Mouse (Mus musculus) kidney, postnatal 14 days (tissue): ENCODE measurements around the gene Kctd12.

ENCODE experiments used
- DNase-seq: peaks from one replicate; pipeline ENCODE4 v3.0.0; 2022; ENCODE audit warnings: mixed read lengths

Gene Kctd12

GRCm38 (mm10) chr14:102982627-102983540 is at the start of gene Kctd12:
Kctd12 (minus strand) TSS chr14:102982637.
- peak; percentile 94 for DNase-seq

- no peak for DNase-seq
Observed at GRCm38 (mm10) chr14:103029203-103029602, 46.8 kb upstream of the Kctd12 start.

- peak; percentile 41 for DNase-seq
Observed at GRCm38 (mm10) chr14:103020046-103020445, 37.6 kb upstream of the Kctd12 start.

- no peak for DNase-seq
Observed at GRCm38 (mm10) chr14:103017009-103017408, 34.6 kb upstream of the Kctd12 start.

- DNase-seq, result peak; percentile 64
Observed at GRCm38 (mm10) chr14:103012563-103013150, 30.2 kb upstream of the Kctd12 start.

- peak; percentile 24 for DNase-seq
Observed at GRCm38 (mm10) chr14:103011782-103012181, 29.3 kb upstream of the Kctd12 start.

GRCm38 (mm10) chr14:103007737-103008136 is 25.3 kb upstream of the Kctd12 start:
- DNase-seq, result no peak

GRCm38 (mm10) chr14:102994662-102995561 is 12.5 kb upstream of the Kctd12 start:
- DNase-seq, result peak; percentile 83

- DNase-seq, result no peak
Observed at GRCm38 (mm10) chr14:102990765-102991164, 8.3 kb upstream of the Kctd12 start.

- no peak for DNase-seq
Observed at GRCm38 (mm10) chr14:102989866-102990265, 7.4 kb upstream of the Kctd12 start.

- no peak for DNase-seq
Observed at GRCm38 (mm10) chr14:102989254-102989653, 6.8 kb upstream of the Kctd12 start.

GRCm38 (mm10) chr14:102987626-102988025 is 5.2 kb upstream of the Kctd12 start:
- DNase-seq, result no peak

- no peak for DNase-seq
Observed at GRCm38 (mm10) chr14:102983686-102984085, 1.2 kb upstream of the Kctd12 start.

- DNase-seq, result peak; percentile 64
Observed at GRCm38 (mm10) chr14:102982016-102982626, 316 bp downstream of the Kctd12 start.

- peak; percentile 76 for DNase-seq
Observed at GRCm38 (mm10) chr14:102981441-102982015, 909 bp downstream of the Kctd12 start.

GRCm38 (mm10) chr14:102980986-102981385 is 1.5 kb downstream of the Kctd12 start:
- no peak for DNase-seq

GRCm38 (mm10) chr14:102980481-102980880 is 2.0 kb downstream of the Kctd12 start:
- DNase-seq, result peak; percentile 55

GRCm38 (mm10) chr14:102979831-102980230 is 2.6 kb downstream of the Kctd12 start:
- no peak for DNase-seq

GRCm38 (mm10) chr14:102975865-102976264 is 6.6 kb downstream of the Kctd12 start:
- DNase-seq, result peak; percentile 55

GRCm38 (mm10) chr14:102968824-102969223 is 13.6 kb downstream of the Kctd12 start:
- no peak for DNase-seq

- no peak for DNase-seq
Observed at GRCm38 (mm10) chr14:102966241-102966640, 16.2 kb downstream of the Kctd12 start.

GRCm38 (mm10) chr14:102965841-102966240 is 16.6 kb downstream of the Kctd12 start:
- no peak for DNase-seq
